Mouse (Mus musculus): ENCODE data around the gene Lhx5. TPM values are rescaled to one million over a fixed set of nuclear protein-coding genes. Genes with fewer than 3 reads are reported as not detected.

Lhx5 gene
- polyA plus RNA-seq, 1 experiment = not detected

DNA sequence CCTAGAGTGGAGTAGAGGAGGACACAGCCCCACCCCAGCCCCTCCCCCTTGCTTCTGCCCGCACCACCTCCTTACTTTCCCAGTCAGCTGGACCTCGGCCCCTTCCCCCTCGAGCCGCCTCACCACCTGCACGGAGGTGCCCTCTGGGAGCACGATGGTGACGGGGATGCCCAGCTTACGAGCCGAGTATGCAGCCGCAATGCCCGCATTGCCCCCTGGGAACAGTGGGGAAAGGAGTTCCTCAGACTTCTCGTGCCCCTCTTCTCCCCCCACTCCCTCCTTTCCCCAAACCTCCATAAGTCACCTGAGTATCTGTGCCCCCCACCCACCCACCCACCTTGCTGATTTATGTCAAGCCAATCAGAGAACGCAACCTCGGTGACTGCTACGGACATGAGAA is 30.4 kb downstream of the Lhx5 start:
- 82% methylated on average over 15 of the region's 15 CpGs for WGBS

DNA sequence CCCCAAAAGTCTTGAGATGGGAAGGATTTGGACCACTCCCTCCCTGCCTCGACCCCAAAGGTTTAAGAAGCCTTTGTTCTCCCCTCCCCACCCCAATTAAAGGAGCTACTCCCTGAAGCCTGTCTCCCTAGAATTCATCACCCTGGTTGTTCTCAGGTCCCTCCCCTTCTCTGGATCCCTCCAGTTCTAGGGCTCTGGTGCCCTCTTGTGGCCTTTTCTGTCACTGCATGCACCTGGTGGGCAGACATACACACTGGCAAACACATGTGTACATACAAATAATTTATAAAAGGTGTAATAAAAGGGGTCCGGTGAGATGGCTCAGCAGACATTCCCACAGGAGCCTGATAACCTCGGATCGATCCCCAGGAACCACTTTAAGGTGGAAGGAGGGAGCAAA is 32.8 kb downstream of the Lhx5 start:
- Histone ChIP-seq H3K4me1 (ENCODE audit: control insufficient read depth, insufficient read depth, low read length) (no peaks in the 10 kb centered on the region; the same call in 1 of the 2 replicates), H3K4me3 (replicated peaks; ENCODE audit: control insufficient read depth, low read depth, low read length) (no peak overlapping the region), H3K27ac (ENCODE audit: control insufficient read depth, insufficient read depth, low read depth, low read length, poor library complexity) (no peak overlapping the region)
- TF ChIP-seq POLR2A (IDR thresholded peaks at IDR 0.05; ENCODE audit: borderline replicate concordance, control insufficient read depth, low read depth, low read length) = no peak
- peak; percentile 46 for TF ChIP-seq CTCF (IDR thresholded peaks at IDR 0.05; ENCODE audit: control insufficient read depth, insufficient read depth, low read length)
- WGBS = 81% methylated on average over 4 of the region's 4 CpGs

More for the DNA sequence above, 30.4 kb downstream of the Lhx5 start:
- Histone ChIP-seq H3K27ac (ENCODE audit: control insufficient read depth, insufficient read depth, low read depth, low read length, poor library complexity) (no peak overlapping the region), H3K4me1 (ENCODE audit: control insufficient read depth, insufficient read depth, low read length) (no peaks in the 10 kb centered on the region), H3K4me3 (replicated peaks; ENCODE audit: control insufficient read depth, low read depth, low read length) (no peak overlapping the region)
- TF ChIP-seq CTCF (IDR thresholded peaks at IDR 0.05; ENCODE audit: control insufficient read depth, insufficient read depth, low read length) = no peak
- TF ChIP-seq POLR2A (IDR thresholded peaks at IDR 0.05; ENCODE audit: borderline replicate concordance, control insufficient read depth, low read depth, low read length) = no peak

DNA sequence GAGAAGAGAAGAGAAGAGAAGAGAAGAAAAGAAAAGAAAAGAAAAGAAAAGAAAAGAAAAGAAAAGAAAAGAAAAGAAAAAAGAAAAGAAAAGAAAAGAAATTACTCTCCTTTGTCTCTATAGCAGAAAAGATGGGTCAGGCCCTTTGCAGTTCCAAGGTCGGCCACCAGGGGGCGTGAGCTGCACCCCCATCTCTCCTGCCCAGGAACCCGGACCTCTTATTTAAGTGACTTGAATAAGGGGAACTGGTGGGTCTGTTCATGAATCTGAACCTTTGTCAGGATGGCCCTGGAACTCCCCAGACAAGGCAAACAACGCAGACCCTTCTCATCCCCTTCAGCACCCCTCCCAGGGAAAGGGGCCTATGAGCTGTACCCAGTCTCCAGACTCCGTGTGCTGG is 33.6 kb downstream of the Lhx5 start:
- Histone ChIP-seq H3K4me1 (ENCODE audit: control insufficient read depth, insufficient read depth, low read length) (no peaks in the 10 kb centered on the region; the same call in 1 of the 2 replicates), H3K27ac (ENCODE audit: control insufficient read depth, insufficient read depth, low read depth, low read length, poor library complexity) (no peak overlapping the region), H3K4me3 (replicated peaks; ENCODE audit: control insufficient read depth, low read depth, low read length) (no peak overlapping the region)
- 41% methylated on average over 5 of the region's 5 CpGs for WGBS
- TF ChIP-seq POLR2A (IDR thresholded peaks at IDR 0.05; ENCODE audit: borderline replicate concordance, control insufficient read depth, low read depth, low read length) = no peak
- TF ChIP-seq CTCF (IDR thresholded peaks at IDR 0.05; ENCODE audit: control insufficient read depth, insufficient read depth, low read length) = peak; percentile 65; the same call in 1 of the 2 replicates

DNA sequence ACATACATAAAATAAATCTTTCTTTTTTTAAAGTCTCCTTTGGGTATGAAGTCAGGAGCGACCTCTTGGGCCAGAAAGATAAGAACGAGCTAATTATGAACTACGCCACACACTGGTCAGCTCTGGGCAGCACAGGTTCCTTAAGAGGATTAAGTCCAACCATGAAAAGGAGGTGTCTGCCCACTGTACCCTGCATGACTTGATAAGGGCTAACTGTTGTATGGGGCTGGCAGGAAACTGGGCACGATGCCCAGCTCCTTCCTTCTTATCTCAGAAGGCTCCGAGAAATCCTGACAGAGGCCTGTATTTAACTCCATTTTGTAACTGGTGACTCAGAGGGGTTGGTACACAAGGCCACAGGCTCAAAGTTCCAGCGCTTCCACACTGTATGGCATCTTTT is 34.4 kb downstream of the Lhx5 start:
- Histone ChIP-seq H3K4me1 (ENCODE audit: control insufficient read depth, insufficient read depth, low read length) (no peaks in the 10 kb centered on the region; the same call in 1 of the 2 replicates), H3K27ac (ENCODE audit: control insufficient read depth, insufficient read depth, low read depth, low read length, poor library complexity) (no peak overlapping the region), H3K4me3 (replicated peaks; ENCODE audit: control insufficient read depth, low read depth, low read length) (no peak overlapping the region)
- TF ChIP-seq CTCF (IDR thresholded peaks at IDR 0.05; ENCODE audit: control insufficient read depth, insufficient read depth, low read length) (no peak), POLR2A (IDR thresholded peaks at IDR 0.05; ENCODE audit: borderline replicate concordance, control insufficient read depth, low read depth, low read length) (no peak)
- 15% methylated on average over 6 of the region's 6 CpGs for WGBS

DNA sequence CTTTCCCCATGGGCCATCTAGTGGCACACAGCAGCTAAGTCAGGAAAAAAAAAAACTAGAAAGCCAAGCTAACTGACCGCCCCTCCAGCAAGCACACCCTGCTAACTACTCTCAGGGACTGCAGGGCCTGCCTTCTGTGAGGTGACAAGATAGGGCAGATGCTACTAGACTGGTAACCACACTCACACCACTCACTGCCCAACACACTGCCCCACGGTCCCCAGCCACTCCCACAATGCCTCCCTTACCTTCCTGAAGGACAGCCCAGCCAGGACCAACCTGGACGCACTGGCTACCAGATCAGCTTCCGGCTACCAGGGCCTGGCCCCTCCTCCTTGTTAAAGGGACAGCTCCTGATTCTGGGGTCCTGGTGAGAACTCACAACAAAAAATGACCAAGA is 35.5 kb downstream of the Lhx5 start:
- H3K4me1 ChIP-seq (ENCODE audit: control insufficient read depth, insufficient read depth, low read length) = no peaks in the 10 kb centered on the region; the same call in 1 of the 2 replicates
- TF ChIP-seq CTCF (IDR thresholded peaks at IDR 0.05; ENCODE audit: control insufficient read depth, insufficient read depth, low read length) (no peak), POLR2A (IDR thresholded peaks at IDR 0.05; ENCODE audit: borderline replicate concordance, control insufficient read depth, low read depth, low read length) (no peak)
- H3K4me3 ChIP-seq (replicated peaks; ENCODE audit: control insufficient read depth, low read depth, low read length) = peak overlapping the region; percentile 52
- no peak overlapping the region for H3K27ac ChIP-seq (ENCODE audit: control insufficient read depth, insufficient read depth, low read depth, low read length, poor library complexity)
- 37% methylated on average over 4 of the region's 4 CpGs for WGBS

DNA sequence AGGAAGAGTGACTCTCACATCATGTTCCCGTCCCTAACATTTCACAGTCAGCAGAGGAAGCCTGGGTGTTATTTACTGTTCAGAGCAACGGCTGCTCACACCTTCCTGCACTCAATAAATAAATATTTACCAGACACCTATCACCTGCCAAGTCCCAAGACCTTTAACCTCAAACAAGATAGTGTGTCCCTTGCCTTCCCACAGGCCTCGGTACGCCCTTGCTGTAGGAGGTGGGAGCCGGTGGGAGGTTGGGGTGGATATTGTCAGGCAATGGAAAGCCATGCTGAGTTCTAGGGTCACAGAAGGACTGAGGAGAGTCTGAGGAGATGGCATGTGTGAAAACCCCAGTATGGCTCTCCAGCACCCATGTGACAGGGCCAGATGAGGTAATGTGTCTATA is 36.8 kb downstream of the Lhx5 start:
- Histone ChIP-seq H3K27ac (ENCODE audit: control insufficient read depth, insufficient read depth, low read depth, low read length, poor library complexity) (no peak overlapping the region), H3K4me3 (replicated peaks; ENCODE audit: control insufficient read depth, low read depth, low read length) (no peak overlapping the region), H3K4me1 (ENCODE audit: control insufficient read depth, insufficient read depth, low read length) (no peaks in the 10 kb centered on the region; the same call in 1 of the 2 replicates)
- WGBS = 80% methylated on average over 5 of the region's 5 CpGs
- TF ChIP-seq POLR2A (IDR thresholded peaks at IDR 0.05; ENCODE audit: borderline replicate concordance, control insufficient read depth, low read depth, low read length) (no peak), CTCF (IDR thresholded peaks at IDR 0.05; ENCODE audit: control insufficient read depth, insufficient read depth, low read length) (no peak)

DNA sequence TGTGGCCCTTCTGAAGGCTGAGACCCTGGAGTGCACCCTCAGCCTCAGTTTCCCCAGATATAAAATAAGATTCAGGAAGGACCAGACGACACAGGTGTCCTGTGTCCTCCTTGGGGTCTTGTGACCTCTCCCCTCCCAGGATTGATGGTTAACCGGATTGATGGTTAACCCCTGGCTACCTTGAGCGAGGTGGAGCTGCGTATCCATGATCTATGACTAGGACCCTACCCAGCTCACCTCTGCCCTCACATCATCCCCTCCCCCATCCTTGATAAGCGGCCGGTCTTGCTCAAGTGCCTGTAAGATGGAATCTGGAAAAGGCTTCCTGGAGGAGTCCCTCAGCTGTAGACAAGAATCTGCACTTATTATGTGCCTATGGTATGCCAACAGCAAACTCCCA is 37.3 kb downstream of the Lhx5 start:
- H3K27ac ChIP-seq (ENCODE audit: control insufficient read depth, insufficient read depth, low read depth, low read length, poor library complexity) = no peak overlapping the region

DNA sequence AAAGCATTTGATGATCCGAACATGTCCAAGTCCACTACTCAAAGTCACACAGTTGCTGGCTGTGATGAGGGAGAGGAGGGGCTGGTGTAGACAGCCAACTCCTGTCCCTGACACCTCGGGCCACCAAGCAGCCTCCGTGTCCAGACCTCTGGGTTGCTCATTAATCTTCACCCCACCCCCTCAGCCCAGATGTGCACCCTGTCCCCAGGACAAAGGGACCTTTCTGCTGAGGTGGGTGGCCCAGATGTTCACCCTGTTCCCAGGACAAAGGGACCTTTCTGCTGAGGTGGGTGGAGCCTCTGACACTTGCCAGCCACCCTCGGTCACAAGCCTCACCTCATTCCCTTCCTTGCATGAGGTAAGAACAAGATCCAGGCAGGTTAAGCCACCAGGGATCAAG is 40.0 kb downstream of the Lhx5 start:
- H3K27ac ChIP-seq (ENCODE audit: control insufficient read depth, insufficient read depth, low read depth, low read length, poor library complexity) = no peak overlapping the region
- 63% methylated on average over 4 of the region's 4 CpGs for WGBS
- no peak for TF ChIP-seq CTCF (IDR thresholded peaks at IDR 0.05; ENCODE audit: control insufficient read depth, insufficient read depth, low read length)
- no peak for TF ChIP-seq POLR2A (IDR thresholded peaks at IDR 0.05; ENCODE audit: borderline replicate concordance, control insufficient read depth, low read depth, low read length)
- no peaks in the 10 kb centered on the region; the same call in 1 of the 2 replicates for H3K4me1 ChIP-seq (ENCODE audit: control insufficient read depth, insufficient read depth, low read length)
- no peak overlapping the region for H3K4me3 ChIP-seq (replicated peaks; ENCODE audit: control insufficient read depth, low read depth, low read length)

More for the DNA sequence above, 37.3 kb downstream of the Lhx5 start:
- 89% methylated on average over 6 of the region's 6 CpGs for WGBS
- Histone ChIP-seq H3K4me1 (ENCODE audit: control insufficient read depth, insufficient read depth, low read length) (no peaks in the 10 kb centered on the region; the same call in 1 of the 2 replicates), H3K4me3 (replicated peaks; ENCODE audit: control insufficient read depth, low read depth, low read length) (no peak overlapping the region)
- TF ChIP-seq CTCF (IDR thresholded peaks at IDR 0.05; ENCODE audit: control insufficient read depth, insufficient read depth, low read length) = no peak
- TF ChIP-seq POLR2A (IDR thresholded peaks at IDR 0.05; ENCODE audit: borderline replicate concordance, control insufficient read depth, low read depth, low read length) = no peak

DNA sequence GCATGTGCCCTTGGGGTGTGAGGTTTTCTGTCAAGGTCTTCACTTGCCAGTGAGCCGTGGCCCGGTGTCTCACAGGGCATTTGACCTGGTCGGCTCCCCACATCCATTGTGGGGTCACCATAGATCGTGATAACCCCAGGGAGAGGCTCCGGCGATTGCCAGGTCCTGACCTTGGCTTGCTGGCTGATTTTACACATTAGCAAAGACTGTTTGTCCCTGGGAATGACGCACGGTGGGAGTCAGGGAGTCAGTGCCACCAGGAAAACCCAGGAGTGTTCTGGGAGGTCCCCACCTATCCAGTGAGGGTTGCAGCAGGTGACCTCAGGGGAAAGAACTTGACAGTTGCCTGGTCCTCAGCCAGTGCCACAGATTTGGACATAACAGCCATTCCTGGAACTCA is 41.3 kb downstream of the Lhx5 start, which contains the start of gene Sdsl:
Gene Sdsl (minus strand): TSS at position 41 of the 400 bp plus-strand sequence.
- no peak within 1 kb of the TSS for H3K4me3 ChIP-seq (replicated peaks; ENCODE audit: control insufficient read depth, low read depth, low read length)
- no peak within 1 kb of the TSS for H3K27ac ChIP-seq (ENCODE audit: control insufficient read depth, insufficient read depth, low read depth, low read length, poor library complexity)
- WGBS = 75% methylated on average over 8 of the region's 8 CpGs
- no peaks in the 10 kb centered on the region for H3K4me1 ChIP-seq (ENCODE audit: control insufficient read depth, insufficient read depth, low read length)
- TF ChIP-seq POLR2A (IDR thresholded peaks at IDR 0.05; ENCODE audit: borderline replicate concordance, control insufficient read depth, low read depth, low read length) (no peak), CTCF (IDR thresholded peaks at IDR 0.05; ENCODE audit: control insufficient read depth, insufficient read depth, low read length) (no peak)
